Mouse (Mus musculus) embryonic facial prominence, embryonic 13.5 days (tissue): ENCODE results near the gene Lix1l. TPM values are rescaled to one million over a fixed set of nuclear protein-coding genes. Genes with fewer than 3 reads are reported as not detected.
A peak's percentile ranks its signal among the peaks of the same experiment; 100 is the strongest.

Source experiments
- ATAC-seq: fragments of 200-750 bp; cut with Nextera tagmentation; 2 replicates; pipeline ENCODE4 v1.8.0; 2017; ENCODE audit warnings: low read depth; ENCODE audit not compliant: insufficient number of reproducible peaks, insufficient read depth, low FRiP score, low TSS enrichment
- H3K27ac ChIP-seq: fragments of 300-500 bp; sonication (generic); 2 replicates; pipeline ENCODE4 v1.5.1; 2015; ENCODE audit warnings: moderate library complexity, mild to moderate bottlenecking, inconsistent platforms
- H3K27me3 ChIP-seq: fragments of 300-500 bp; sonication (generic); 2 replicates; pipeline ENCODE4 v1.6.1; 2015; ENCODE audit warnings: mild to moderate bottlenecking, inconsistent platforms
- H3K36me3 ChIP-seq: fragments of 300-500 bp; sonication (generic); 2 replicates; pipeline ENCODE4 v1.6.1; 2015; ENCODE audit warnings: mild to moderate bottlenecking, inconsistent platforms
- H3K4me1 ChIP-seq: fragments of 300-500 bp; sonication (generic); 2 replicates; pipeline ENCODE4 v1.6.1; 2015; ENCODE audit warnings: inconsistent platforms
- H3K4me2 ChIP-seq: fragments of 300-500 bp; sonication (generic); 2 replicates; pipeline ENCODE4 v1.6.1; 2015; ENCODE audit warnings: moderate library complexity, mild to moderate bottlenecking, inconsistent platforms
- H3K4me3 ChIP-seq: fragments of 300-500 bp; sonication (generic); 2 replicates; pipeline ENCODE4 v1.5.1; 2015; ENCODE audit warnings: mild to moderate bottlenecking, inconsistent platforms
- H3K9ac ChIP-seq: fragments of 300-500 bp; sonication (generic); 2 replicates; pipeline ENCODE4 v1.6.1; 2015; ENCODE audit warnings: mild to moderate bottlenecking, inconsistent platforms
- H3K9me3 ChIP-seq: fragments of 300-500 bp; sonication (generic); 2 replicates; pipeline ENCODE4 v1.6.1; 2016; ENCODE audit warnings: inconsistent platforms
- WGBS: fragments of 180-500 bp; shearing (Covaris S2); methylation state at CpG from one replicate; pipeline ENCODE4 v1.1.7; 2015; ENCODE audit warnings: mixed read lengths; 5-methylcytosine and 5-hydroxymethylcytosine counted together
- polyA plus RNA-seq: library from polyadenylated mRNA; unstranded; fragments of >200 nt; fragmentation: Nextera tagmentation; extraction: Ambion mirVana; gene quantifications from 2 replicates; pipeline ENCODE4 v1.2.1, GENCODE M21; 2015

Gene Lix1l
- polyA plus RNA-seq, 1 experiment from 2014 or later, result 9.3 TPM

- peak overlapping the region; percentile 79 for H3K4me3 ChIP-seq
- peaks cover 22% of the 10 kb centered on the region for H3K36me3 ChIP-seq
- H3K9ac ChIP-seq, result peak overlapping the region; percentile 93
- H3K27ac ChIP-seq, result no peak overlapping the region
- ATAC-seq, result no peak
- H3K9me3 ChIP-seq, result no peaks in the 10 kb centered on the region
- 78% methylated on average over 12 of the region's 12 CpGs for WGBS
- no peaks in the 10 kb centered on the region for H3K27me3 ChIP-seq
- H3K4me1 ChIP-seq, result peaks cover 54% of the 10 kb centered on the region
- H3K4me2 ChIP-seq, result peak overlapping the region; percentile 89
Measured at GRCm38 (mm10) chr3:96559398-96559910, 41.5 kb upstream of the Lix1l start.

GRCm38 (mm10) chr3:96559911-96560850, 40.8 kb upstream of the Lix1l start:
- WGBS, result 88% methylated on average over 23 of the region's 23 CpGs
- H3K27ac ChIP-seq, result peak overlapping the region; percentile 33; the same call in 1 of the 2 replicates
- H3K27me3 ChIP-seq, result no peaks in the 10 kb centered on the region
- H3K9ac ChIP-seq, result peak overlapping the region; percentile 93
- ATAC-seq, result no peak
- peak overlapping the region; percentile 79 for H3K4me3 ChIP-seq
- H3K4me2 ChIP-seq, result peak overlapping the region; percentile 89
- peaks cover 22% of the 10 kb centered on the region for H3K36me3 ChIP-seq
- no peaks in the 10 kb centered on the region for H3K9me3 ChIP-seq
- peaks cover 52% of the 10 kb centered on the region for H3K4me1 ChIP-seq

DNA sequence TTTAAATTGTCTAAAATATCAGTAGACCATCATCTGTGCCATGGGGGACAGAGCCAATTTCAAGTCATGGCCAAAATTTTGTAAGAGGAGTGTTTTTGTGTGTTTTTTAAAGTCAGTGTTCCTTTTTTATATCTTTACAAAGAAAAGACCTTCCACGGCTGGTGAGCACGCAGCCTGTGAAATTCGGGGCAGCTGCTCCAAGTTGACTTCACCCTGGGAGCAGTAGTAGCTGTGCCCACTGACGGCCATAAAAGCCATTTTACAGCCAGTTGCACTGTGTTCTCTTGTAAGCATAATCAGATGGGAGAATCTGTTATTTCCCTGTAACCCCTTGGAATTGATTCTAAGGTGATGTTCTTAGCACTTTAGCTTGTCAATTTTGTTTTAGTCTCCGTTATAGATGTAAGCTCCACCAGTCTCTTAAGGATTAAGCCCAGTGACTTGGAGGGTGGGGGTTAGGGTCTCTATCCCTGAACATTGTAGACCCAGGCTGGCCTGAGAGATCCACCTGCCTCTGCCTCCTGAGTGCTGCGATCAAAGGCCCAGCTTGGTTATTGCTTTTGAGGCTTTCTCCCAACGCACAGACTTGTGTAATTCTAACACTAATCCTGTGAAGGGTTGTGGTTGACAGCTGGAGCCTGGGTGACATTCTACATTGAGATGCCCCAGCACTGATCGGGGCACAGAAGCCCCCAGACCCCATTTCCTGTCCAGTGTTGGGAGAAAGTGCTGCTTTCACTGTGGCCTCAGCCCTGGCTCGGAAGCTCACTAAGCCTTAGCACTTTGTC, 39.9 kb upstream of the Lix1l start:
- no peak for ATAC-seq
- 90% methylated on average over 9 of the region's 9 CpGs for WGBS
- H3K9me3 ChIP-seq, result no peaks in the 10 kb centered on the region
- peak overlapping the region; percentile 89 for H3K4me2 ChIP-seq
- peak overlapping the region; percentile 28 for H3K27ac ChIP-seq
- no peaks in the 10 kb centered on the region for H3K27me3 ChIP-seq
- peak overlapping the region; percentile 93; the same call in 1 of the 2 replicates for H3K9ac ChIP-seq
- H3K4me3 ChIP-seq, result peak overlapping the region; percentile 79
- H3K4me1 ChIP-seq, result peaks cover 44% of the 10 kb centered on the region
- H3K36me3 ChIP-seq, result peaks cover 22% of the 10 kb centered on the region

DNA sequence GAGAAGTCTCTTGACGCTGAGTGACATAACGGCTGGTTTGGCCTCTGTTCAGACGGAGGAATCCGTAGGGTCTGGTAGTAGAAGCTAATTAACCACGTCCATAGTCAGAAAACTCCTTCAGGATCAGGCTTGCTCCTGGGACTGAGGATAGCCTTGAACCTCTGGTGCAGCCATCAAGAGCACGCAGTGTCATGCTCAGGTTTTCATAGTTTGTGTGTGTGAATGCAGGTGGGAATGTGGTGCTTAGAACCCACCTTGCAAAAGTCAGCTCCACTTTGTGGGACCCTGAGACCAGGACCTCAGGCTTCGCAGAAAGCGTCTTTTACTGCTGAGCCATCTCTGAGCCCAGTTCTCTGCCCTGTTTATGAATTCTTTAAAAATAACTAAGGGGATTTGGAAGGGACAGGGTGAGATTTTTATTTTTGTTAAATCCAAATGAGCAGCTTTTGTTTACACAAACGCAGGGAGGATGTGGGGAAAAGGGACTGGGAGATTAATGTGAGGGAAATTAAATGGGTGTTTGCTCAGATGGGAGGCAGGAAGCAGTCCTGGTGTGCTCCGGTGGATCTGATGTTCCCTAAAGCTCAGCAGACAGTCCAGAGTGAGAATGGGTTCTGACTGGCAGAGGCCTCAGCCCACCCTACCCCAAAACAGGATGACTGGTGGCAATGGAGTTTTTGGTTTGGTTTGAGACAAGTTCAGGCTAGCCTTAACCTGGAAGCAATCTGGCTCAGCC, 38.8 kb upstream of the Lix1l start:
- no peaks in the 10 kb centered on the region for H3K9me3 ChIP-seq
- peak overlapping the region; percentile 66 for H3K27ac ChIP-seq
- peaks cover 34% of the 10 kb centered on the region for H3K4me1 ChIP-seq
- no peaks in the 10 kb centered on the region for H3K27me3 ChIP-seq
- H3K9ac ChIP-seq, result no peak overlapping the region
- WGBS, result 56% methylated on average over 10 of the region's 10 CpGs
- no peak for ATAC-seq
- no peak overlapping the region for H3K4me3 ChIP-seq
- no peak overlapping the region; the same call in 1 of the 2 replicates for H3K4me2 ChIP-seq
- H3K36me3 ChIP-seq, result peaks cover 22% of the 10 kb centered on the region

DNA sequence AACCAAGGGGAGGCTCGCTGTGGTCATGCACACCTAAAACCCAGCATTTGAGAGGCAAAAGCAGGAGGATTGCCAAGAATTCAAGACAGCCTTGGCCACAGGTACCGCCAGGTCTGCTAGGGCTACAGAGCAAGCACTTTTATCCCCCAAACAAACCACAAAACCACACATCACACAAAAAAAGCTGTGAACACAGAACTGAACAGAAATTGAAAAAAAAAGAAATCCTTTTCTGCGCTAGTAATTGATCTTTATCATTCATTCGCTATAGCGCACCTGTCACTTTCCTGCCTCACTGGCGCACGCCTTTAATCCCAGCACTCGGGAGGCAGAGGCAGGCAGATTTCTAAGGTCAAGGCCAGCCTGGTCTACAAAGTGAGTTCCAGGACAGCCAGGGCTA, 37.7 kb upstream of the Lix1l start:
- H3K9ac ChIP-seq, result no peak overlapping the region
- WGBS, result 92% methylated on average over 8 of the region's 8 CpGs
- 0 out of 2 replicates have a peak overlapping the region, but pooled peaks have one; percentile 7 for H3K27ac ChIP-seq
- peaks cover 22% of the 10 kb centered on the region for H3K36me3 ChIP-seq
- no peak for ATAC-seq
- H3K4me2 ChIP-seq, result no peak overlapping the region
- H3K27me3 ChIP-seq, result no peaks in the 10 kb centered on the region
- H3K9me3 ChIP-seq, result no peaks in the 10 kb centered on the region
- no peak overlapping the region for H3K4me3 ChIP-seq
- peaks cover 34% of the 10 kb centered on the region for H3K4me1 ChIP-seq

DNA sequence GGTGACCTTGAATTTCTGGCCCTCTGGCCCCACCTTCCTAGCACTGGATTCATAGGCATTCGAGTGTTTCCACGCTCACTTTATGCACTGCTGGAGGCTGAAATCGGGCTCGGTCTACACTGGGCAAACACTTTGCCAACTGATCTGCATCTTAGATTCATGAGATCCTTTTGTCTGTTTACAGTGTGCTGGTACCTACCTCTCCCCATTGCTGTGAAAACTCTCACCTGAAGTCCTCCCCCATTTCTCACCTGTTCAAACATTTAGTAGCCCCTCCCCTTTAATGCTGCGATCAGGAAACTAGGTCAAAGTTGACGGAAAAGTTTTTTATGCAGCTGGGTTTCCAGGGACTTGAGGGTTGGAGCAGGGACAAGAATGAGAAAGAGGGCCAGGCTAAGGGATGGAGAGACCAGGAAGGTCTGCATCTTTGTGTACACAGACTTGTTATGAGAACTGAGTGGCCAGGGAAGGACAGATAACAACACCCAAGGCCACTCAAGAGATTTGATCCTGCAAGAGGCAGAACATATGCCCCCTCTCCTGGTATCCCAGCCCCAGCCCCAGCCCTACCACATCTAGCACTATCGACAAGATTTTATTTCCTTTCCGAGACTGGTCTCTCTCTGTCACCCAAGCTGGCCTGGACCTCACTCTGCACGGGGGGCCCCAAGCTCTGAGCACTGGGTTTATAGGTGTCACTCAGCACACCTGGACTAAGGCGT, 36.9 kb upstream of the Lix1l start:
- Histone ChIP-seq H3K4me2 (no peak overlapping the region), H3K4me3 (no peak overlapping the region), H3K9me3 (no peaks in the 10 kb centered on the region), H3K4me1 (peaks cover 34% of the 10 kb centered on the region), H3K9ac (no peak overlapping the region), H3K27ac (peak overlapping the region; percentile 51; the same call in 1 of the 2 replicates), H3K36me3 (peaks cover 22% of the 10 kb centered on the region), H3K27me3 (no peaks in the 10 kb centered on the region)
- 69% methylated on average over 10 of the region's 10 CpGs for WGBS
- no peak for ATAC-seq

DNA sequence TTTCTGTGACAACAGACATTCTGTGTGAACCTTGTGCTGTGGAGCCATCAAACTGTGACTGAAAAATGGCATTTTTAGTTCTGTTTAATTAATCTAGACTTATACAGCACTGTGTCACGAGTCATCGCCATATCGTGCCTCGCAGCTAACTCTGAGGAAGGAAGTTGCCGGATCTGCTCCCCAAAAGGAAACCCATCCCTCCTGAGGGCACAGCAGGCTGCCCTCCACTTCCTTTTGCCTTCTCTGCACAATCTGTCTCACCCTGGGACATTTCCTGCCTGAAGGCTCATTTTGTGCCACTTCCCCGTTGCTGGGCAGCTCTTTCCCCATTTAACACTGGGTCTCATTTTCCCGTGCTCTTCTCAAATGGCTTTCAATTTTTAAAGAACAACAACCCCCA, 36.3 kb upstream of the Lix1l start:
- WGBS, result 43% methylated on average over 7 of the region's 7 CpGs
- Histone ChIP-seq H3K9me3 (no peaks in the 10 kb centered on the region), H3K27ac (peak overlapping the region; percentile 51; the same call in 1 of the 2 replicates), H3K36me3 (peaks cover 19% of the 10 kb centered on the region), H3K4me3 (no peak overlapping the region), H3K4me2 (no peak overlapping the region), H3K4me1 (peaks cover 30% of the 10 kb centered on the region), H3K9ac (no peak overlapping the region), H3K27me3 (no peaks in the 10 kb centered on the region)
- no peak for ATAC-seq

GRCm38 (mm10) chr3:96565105-96565504, 35.8 kb upstream of the Lix1l start:
- Histone ChIP-seq H3K27me3 (no peaks in the 10 kb centered on the region), H3K36me3 (peaks cover 14% of the 10 kb centered on the region), H3K9me3 (no peaks in the 10 kb centered on the region), H3K4me3 (no peak overlapping the region), H3K9ac (no peak overlapping the region), H3K4me1 (peaks cover 25% of the 10 kb centered on the region), H3K27ac (no peak overlapping the region), H3K4me2 (no peak overlapping the region)
- WGBS, result 67% methylated on average over 3 of the region's 3 CpGs
- no peak for ATAC-seq

DNA sequence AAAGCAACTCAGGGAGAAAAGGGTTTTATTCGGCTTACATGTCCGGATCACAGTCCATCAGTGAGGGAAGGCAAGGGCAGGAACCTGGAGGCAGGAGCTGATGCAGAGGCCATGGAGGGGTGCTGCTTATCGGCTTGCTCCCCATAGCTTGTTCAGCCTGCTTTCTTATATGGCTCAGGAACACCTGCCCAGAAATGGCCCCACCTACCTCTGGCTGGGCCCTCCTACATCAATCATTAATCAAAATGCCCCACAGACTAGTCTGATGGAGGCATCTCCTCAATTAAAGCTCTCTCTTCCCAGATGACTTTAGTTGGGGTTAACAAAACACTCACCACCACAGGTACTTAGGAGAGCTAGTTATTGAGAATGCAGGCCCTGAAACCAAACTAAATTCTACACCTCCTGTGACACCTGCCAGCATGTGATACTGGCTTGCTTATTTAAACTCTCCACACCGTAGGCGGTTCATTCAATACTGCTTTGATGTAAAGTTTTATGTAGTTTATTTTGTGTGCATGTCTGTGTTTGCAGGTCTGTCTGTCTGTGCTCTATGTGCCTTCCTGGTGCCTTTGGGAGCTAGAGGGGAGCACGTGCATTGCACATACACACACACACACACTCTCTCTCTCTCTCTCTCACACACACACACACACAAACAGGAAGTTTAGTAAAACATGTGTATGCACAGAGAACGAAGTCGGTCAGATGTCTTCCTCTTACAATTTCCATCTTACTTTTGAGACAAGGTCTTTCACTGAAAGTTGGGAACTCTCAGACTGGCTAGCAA, 34.1 kb upstream of the Lix1l start:
- H3K4me3 ChIP-seq, result no peak overlapping the region
- WGBS, result 84% methylated on average over 8 of the region's 8 CpGs
- H3K4me1 ChIP-seq, result peaks cover 11% of the 10 kb centered on the region; the same call in 1 of the 2 replicates
- H3K9me3 ChIP-seq, result no peaks in the 10 kb centered on the region
- H3K4me2 ChIP-seq, result no peak overlapping the region
- ATAC-seq, result no peak
- no peaks in the 10 kb centered on the region for H3K36me3 ChIP-seq
- no peaks in the 10 kb centered on the region for H3K27me3 ChIP-seq
- H3K27ac ChIP-seq, result no peak overlapping the region
- no peak overlapping the region for H3K9ac ChIP-seq

- Histone ChIP-seq H3K27ac (no peak overlapping the region), H3K9me3 (no peaks in the 10 kb centered on the region), H3K36me3 (no peaks in the 10 kb centered on the region), H3K4me2 (no peak overlapping the region), H3K27me3 (no peaks in the 10 kb centered on the region), H3K4me3 (no peak overlapping the region), H3K9ac (no peak overlapping the region), H3K4me1 (peaks cover 11% of the 10 kb centered on the region; the same call in 1 of the 2 replicates)
- no peak for ATAC-seq
- 69% methylated on average over 8 of the region's 8 CpGs for WGBS
Measured at GRCm38 (mm10) chr3:96568605-96569004, 32.3 kb upstream of the Lix1l start.
